Mouse (Mus musculus) testis, adult 2 months (tissue): ENCODE results near the gene Iqgap2. TPM values are rescaled to one million over a fixed set of nuclear protein-coding genes. Genes with fewer than 3 reads are reported as not detected.
A peak's percentile ranks its signal among the peaks of the same experiment; 100 is the strongest.

Experiments
- H3K27ac ChIP-seq: fragments of 200-500 bp; 2 replicates; pipeline ENCODE4 v1.5.1; 2012; ENCODE audit warnings: low read depth, low read length; ENCODE audit not compliant: control insufficient read depth, insufficient read depth
- H3K27me3 ChIP-seq: fragments of 200-500 bp; 2 replicates; pipeline ENCODE4 v1.6.1; 2012; ENCODE audit warnings: mild to moderate bottlenecking, low read length, moderate library complexity; ENCODE audit not compliant: control insufficient read depth, insufficient read depth
- H3K36me3 ChIP-seq: fragments of 200-500 bp; 2 replicates; pipeline ENCODE4 v1.6.1; 2012; ENCODE audit warnings: mild to moderate bottlenecking, low read length; ENCODE audit not compliant: control insufficient read depth, insufficient read depth
- H3K4me1 ChIP-seq: fragments of 200-500 bp; 2 replicates; pipeline ENCODE4 v1.6.1; 2012; ENCODE audit warnings: low read length; ENCODE audit not compliant: control insufficient read depth, insufficient read depth
- H3K4me3 ChIP-seq: fragments of 200-500 bp; 2 replicates; pipeline ENCODE4 v1.5.1; 2012; ENCODE audit warnings: low read depth, mild to moderate bottlenecking, low read length, moderate library complexity, mixed read lengths; ENCODE audit not compliant: control insufficient read depth
- CTCF ChIP-seq: fragments of 200-500 bp; IDR thresholded peaks from 2 replicates; pipeline ENCODE4 v1.5.1; 2012; ENCODE audit warnings: low read depth, mild to moderate bottlenecking, inconsistent platforms, low read length, moderate library complexity; ENCODE audit not compliant: control insufficient read depth, insufficient read depth, insufficient replicate concordance
- POLR2A ChIP-seq: fragments of 200-500 bp; IDR thresholded peaks from 2 replicates; pipeline ENCODE4 v1.6.1; 2012; ENCODE audit warnings: low read depth, mild to moderate bottlenecking, inconsistent platforms, low read length, moderate library complexity; ENCODE audit not compliant: control insufficient read depth
- polyA plus RNA-seq: library from polyadenylated mRNA; depleted of rRNA; stranded (reverse); fragments of >200 nt; gene quantifications from 2 replicates; pipeline ENCODE4 v1.2.3, GENCODE M21; 2012

The Iqgap2 gene
- polyA plus RNA-seq, 1 experiment: 2.9 TPM

DNA sequence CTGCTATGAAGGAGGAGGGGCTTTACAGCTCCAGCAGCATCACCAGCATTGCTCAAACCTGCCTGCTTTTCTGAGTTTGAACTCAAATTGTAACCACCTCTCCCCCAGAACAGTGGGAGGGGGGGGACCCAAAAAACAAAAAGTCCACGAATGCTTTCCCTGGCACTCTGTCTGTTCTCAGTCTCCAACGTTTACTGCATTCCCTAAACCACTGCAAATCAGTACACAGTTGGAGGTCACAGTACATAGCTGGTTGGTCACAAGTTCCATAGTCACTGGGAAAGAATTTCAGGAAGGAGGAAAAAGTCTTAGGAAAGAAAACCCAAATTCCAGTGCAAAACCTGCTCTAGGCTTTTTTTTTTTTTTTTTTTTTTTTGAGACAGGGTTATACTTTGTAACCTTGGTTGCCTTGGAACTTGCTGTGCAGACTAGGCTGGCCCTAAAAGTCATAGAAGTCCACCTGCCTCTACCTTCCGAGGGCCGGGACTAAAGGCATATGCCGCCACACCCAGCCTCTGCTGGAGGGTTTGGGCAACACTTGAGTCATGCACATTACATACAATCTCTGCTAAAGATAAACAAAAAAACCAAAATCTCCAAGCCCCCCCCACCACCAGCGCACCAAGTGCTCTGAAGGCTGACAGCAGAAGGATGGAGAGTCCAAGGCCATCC, 283.2 kb downstream of the Iqgap2 start:
- Histone ChIP-seq H3K27me3 (no peaks in the 10 kb centered on the region), H3K4me1 (no peaks in the 10 kb centered on the region), H3K27ac (no peak overlapping the region), H3K36me3 (no peaks in the 10 kb centered on the region), H3K4me3 (no peak overlapping the region)
- TF ChIP-seq CTCF (no peak), POLR2A (no peak)

DNA sequence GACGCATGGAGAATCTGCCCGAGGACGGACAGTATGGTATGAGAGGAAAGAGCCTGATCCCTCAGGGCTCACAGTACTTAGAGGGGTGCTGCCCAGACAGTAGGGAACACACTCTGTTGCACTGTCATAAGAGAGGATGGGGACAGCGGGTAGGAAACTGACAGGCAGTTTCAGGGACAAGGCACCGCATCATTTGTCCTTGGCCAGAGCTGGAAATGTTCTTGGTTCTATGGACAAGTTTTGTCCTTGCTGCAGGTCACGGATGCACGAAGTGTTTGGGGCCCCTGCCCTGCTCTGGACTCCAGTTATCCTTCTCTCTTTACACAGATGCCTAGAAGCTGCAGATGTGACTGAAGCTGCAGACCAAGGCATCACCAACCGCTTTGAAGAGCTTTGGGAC, 284.7 kb downstream of the Iqgap2 start:
- Histone ChIP-seq H3K27me3 (no peaks in the 10 kb centered on the region), H3K27ac (no peak overlapping the region), H3K4me1 (no peaks in the 10 kb centered on the region), H3K4me3 (no peak overlapping the region), H3K36me3 (no peaks in the 10 kb centered on the region)
- TF ChIP-seq CTCF (no peak), POLR2A (no peak)

DNA sequence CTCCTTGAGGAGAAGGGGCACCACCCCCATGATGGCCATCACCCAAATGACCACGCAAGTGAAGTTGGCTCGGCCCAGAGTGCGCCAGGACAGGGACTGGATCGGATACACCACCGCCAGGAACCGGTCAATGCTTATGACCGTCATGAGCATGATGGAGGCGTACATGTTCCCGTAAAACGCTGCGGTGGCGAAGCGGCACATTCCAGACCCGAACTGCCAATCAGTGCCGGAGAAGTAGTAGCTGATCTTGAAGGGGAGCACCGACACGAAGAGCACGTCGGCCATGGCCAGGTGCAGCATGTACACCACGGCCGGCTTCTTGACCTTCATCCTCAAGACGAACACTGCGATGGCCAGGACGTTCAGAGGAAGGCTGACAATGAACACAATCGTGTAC, 287.4 kb downstream of the Iqgap2 start:
- no peaks in the 10 kb centered on the region for H3K36me3 ChIP-seq
- H3K27me3 ChIP-seq: no peaks in the 10 kb centered on the region
- H3K27ac ChIP-seq: no peak overlapping the region
- TF ChIP-seq POLR2A: no peak
- TF ChIP-seq CTCF: no peak
- H3K4me1 ChIP-seq: no peaks in the 10 kb centered on the region
- H3K4me3 ChIP-seq: peak overlapping the region; percentile 55

DNA sequence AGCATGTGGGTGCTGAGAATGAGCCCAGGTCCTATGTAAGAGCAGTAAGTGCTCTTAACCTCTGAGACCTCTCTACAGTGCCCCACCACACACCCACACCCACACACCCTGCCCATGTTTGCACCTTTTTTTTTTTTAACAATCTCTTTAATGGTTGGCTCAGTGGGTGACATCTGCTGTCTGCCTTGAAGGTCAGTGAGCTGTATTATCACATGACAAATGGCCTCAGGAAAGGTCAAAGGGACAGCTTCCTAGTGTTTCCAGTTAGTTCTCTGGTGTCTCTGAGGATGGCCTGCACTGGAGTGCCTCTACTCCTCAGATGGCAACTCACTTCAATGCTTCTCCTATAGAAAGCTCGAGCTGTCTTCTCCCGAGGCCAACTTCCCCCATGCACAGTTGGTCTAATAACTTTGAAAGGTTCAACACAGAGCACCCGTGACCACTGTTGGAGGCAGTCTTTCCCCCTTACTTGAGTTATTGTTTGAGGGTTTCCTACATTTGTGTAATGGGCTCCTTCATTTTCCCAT, 291.8 kb downstream of the Iqgap2 start:
- Histone ChIP-seq H3K27me3 (no peaks in the 10 kb centered on the region), H3K27ac (no peak overlapping the region), H3K4me3 (no peak overlapping the region), H3K36me3 (no peaks in the 10 kb centered on the region), H3K4me1 (no peaks in the 10 kb centered on the region)
- TF ChIP-seq CTCF (no peak), POLR2A (no peak)

DNA sequence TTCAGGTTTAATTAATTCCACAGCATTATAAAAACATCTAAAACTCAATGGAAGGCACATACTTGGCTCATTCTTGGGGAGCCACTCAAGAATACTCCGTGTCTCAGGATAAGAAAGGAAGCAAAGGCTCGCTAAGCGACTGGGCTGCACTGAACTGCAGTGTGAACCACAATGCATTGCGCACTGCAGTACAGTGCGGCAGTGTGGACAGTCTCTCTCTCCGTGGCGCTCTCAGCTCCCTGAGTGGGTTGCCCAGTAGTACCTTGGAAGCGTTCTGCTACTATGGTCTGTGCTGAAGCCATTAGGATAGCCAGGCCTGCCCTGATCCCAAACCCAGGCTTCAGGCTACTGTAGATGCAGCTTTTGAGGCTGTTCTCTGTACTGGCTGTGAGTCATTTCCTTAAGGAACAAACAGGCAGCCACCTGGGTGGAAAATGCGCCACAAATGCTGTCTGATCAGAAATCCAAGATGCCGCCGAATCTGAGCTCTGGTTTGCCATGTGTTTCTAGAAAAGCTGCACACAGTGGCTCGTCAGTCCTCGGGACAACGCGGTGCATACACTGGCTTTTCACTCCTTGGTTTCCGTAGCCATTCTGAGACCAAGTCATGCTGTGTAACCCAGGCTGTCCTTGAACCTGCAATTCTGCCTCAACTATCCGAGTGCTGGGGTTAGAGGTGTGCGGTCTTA, 293.3 kb downstream of the Iqgap2 start:
- H3K4me1 ChIP-seq: no peaks in the 10 kb centered on the region
- TF ChIP-seq CTCF (no peak), POLR2A (no peak)
- H3K27ac ChIP-seq: no peak overlapping the region
- no peaks in the 10 kb centered on the region for H3K27me3 ChIP-seq
- H3K36me3 ChIP-seq: no peaks in the 10 kb centered on the region
- H3K4me3 ChIP-seq: no peak overlapping the region

DNA sequence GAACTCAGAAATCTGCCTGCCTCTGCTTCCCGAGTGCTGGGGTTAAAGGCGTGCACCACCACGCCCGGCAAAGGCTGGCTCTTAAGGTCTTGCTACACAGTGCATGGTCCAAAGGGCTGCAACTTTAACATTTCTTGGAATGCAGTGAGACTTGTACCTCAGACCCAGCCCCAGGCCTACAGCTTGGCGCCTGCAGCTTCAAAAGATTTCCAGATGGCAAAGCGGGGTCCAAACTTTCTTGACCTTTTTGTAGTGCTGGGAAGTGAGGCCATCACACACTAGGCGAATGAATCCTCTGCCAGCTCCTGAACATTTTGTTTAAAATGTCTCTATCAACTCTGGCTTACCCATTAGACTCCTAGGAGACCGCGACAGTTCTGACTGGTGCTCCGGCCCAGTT, 294.1 kb downstream of the Iqgap2 start:
- H3K4me3 ChIP-seq: no peak overlapping the region
- no peak for TF ChIP-seq POLR2A
- TF ChIP-seq CTCF: no peak
- H3K36me3 ChIP-seq: no peaks in the 10 kb centered on the region
- no peaks in the 10 kb centered on the region for H3K27me3 ChIP-seq
- no peaks in the 10 kb centered on the region for H3K4me1 ChIP-seq
- no peak overlapping the region for H3K27ac ChIP-seq

DNA sequence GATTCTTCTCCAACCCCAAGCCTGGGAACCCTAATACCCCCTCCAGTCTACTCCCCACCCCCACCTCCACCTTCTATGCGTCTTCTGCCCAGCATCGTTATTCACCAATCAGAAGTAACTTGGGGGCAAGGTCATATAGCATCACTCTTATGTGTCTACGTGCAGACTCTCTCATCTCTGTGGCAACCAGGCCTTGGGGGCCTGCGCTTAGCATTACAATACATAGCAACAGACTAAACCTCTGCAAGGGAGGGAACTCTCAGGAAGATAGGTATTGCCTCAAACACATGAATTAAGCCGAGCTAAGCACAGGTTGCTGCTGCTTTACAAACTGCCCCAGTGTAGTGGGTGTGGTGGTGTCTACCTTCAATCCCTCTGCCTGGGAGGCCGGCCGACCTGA, 295.0 kb downstream of the Iqgap2 start:
- H3K27ac ChIP-seq: no peak overlapping the region
- H3K4me3 ChIP-seq: no peak overlapping the region
- H3K27me3 ChIP-seq: no peaks in the 10 kb centered on the region
- no peak for TF ChIP-seq CTCF
- TF ChIP-seq POLR2A: no peak
- no peaks in the 10 kb centered on the region for H3K4me1 ChIP-seq
- H3K36me3 ChIP-seq: no peaks in the 10 kb centered on the region
